Mouse (Mus musculus) liver, postnatal 0 days (tissue): ENCODE data around the gene Wipf1. TPM values are rescaled to one million over a fixed set of nuclear protein-coding genes. Genes with fewer than 3 reads are reported as not detected.

Experiments
- ATAC-seq: fragments of 200-750 bp; cut with Nextera tagmentation; 2 replicates; pipeline ENCODE4 v1.8.0; 2017; ENCODE audit warnings: mild to moderate bottlenecking, moderate library complexity
- DNase-seq: peaks from one replicate; pipeline ENCODE4 v3.0.0-alpha.2; 2016
- H3K27ac ChIP-seq: fragments of 300-500 bp; sonication (generic); 2 replicates; pipeline ENCODE4 v1.5.1; 2014; ENCODE audit warnings: antibody characterized with exemption, moderate library complexity, mild to moderate bottlenecking, low read depth
- H3K27me3 ChIP-seq: fragments of 300-500 bp; sonication (generic); 2 replicates; pipeline ENCODE4 v1.6.1; 2014; ENCODE audit warnings: low read length, control low read depth, mixed read lengths; ENCODE audit not compliant: insufficient read depth
- H3K36me3 ChIP-seq: fragments of 300-500 bp; sonication (generic); replicated peaks from 2 replicates; pipeline ENCODE4 v1.6.1; 2014; ENCODE audit warnings: mild to moderate bottlenecking, control low read depth, low read length, moderate library complexity, mixed read lengths; ENCODE audit not compliant: insufficient read depth
- H3K4me1 ChIP-seq: fragments of 300-500 bp; sonication (generic); 2 replicates; pipeline ENCODE4 v1.6.1; 2014; ENCODE audit warnings: antibody characterized with exemption, mild to moderate bottlenecking, control low read depth; ENCODE audit not compliant: insufficient read depth
- H3K4me2 ChIP-seq: fragments of 300-500 bp; sonication (generic); 2 replicates; pipeline ENCODE4 v1.6.1; 2014; ENCODE audit warnings: low read depth, mild to moderate bottlenecking, low read length, moderate library complexity, mixed read lengths
- H3K4me3 ChIP-seq: fragments of 300-500 bp; sonication (generic); 2 replicates; pipeline ENCODE4 v1.5.1; 2014; ENCODE audit warnings: low read depth, low read length
- H3K9ac ChIP-seq: fragments of 300-500 bp; sonication (generic); replicated peaks from 2 replicates; pipeline ENCODE4 v1.6.1; 2014; ENCODE audit warnings: mild to moderate bottlenecking, moderate library complexity
- H3K9me3 ChIP-seq: fragments of 300-500 bp; sonication (generic); 2 replicates; pipeline ENCODE4 v1.6.1; 2016; ENCODE audit warnings: mild to moderate bottlenecking, control low read depth, low read length, mixed read lengths
- CTCF ChIP-seq: sonication (generic); IDR thresholded peaks from 2 replicates; pipeline ENCODE4 v1.5.1; 2016; ENCODE audit warnings: antibody characterized with exemption, low read depth
- EP300 ChIP-seq: IDR thresholded peaks from 2 replicates; pipeline ENCODE4 v1.6.1; 2016; ENCODE audit warnings: antibody characterized with exemption, low read depth, mild to moderate bottlenecking
- WGBS: fragments of 180-500 bp; shearing (Covaris S2); extraction: QIAGEN DNeasy Blood & Tissue Kit; methylation state at CpG from one replicate; pipeline ENCODE4 v1.1.7; 2014; ENCODE audit not compliant: insufficient replicate concordance; 5-methylcytosine and 5-hydroxymethylcytosine counted together
- polyA plus RNA-seq: library from polyadenylated mRNA; unstranded; fragments of >200 nt; fragmentation: Nextera tagmentation; extraction: Ambion mirVana; gene quantifications from 2 replicates; pipeline ENCODE4 v1.2.1, GENCODE M21; 2015

The Wipf1 gene
- polyA plus RNA-seq, 1 experiment from 2014 or later: 4.3 TPM

GRCm38 (mm10) chr2:73550725-73551124 is 21.2 kb upstream of the Wipf1 start:
- peak; percentile 44 for DNase-seq
- Histone ChIP-seq H3K4me2 (no peak overlapping the region), H3K9ac (no peak overlapping the region), H3K27me3 (no peaks in the 10 kb centered on the region), H3K36me3 (no peaks in the 10 kb centered on the region), H3K4me3 (no peak overlapping the region), H3K4me1 (peaks cover 7% of the 10 kb centered on the region), H3K9me3 (no peaks in the 10 kb centered on the region), H3K27ac (no peak overlapping the region)
- no peak for ATAC-seq
- TF ChIP-seq CTCF (peak; percentile 68), EP300 (no peak)
- 14% methylated on average over 6 of the region's 6 CpGs for WGBS

- TF ChIP-seq EP300 (no peak), CTCF (no peak)
- H3K4me2 ChIP-seq: no peak overlapping the region
- WGBS: 40% methylated on average over 2 of the region's 2 CpGs
- H3K9ac ChIP-seq: no peak overlapping the region
- H3K4me3 ChIP-seq: no peak overlapping the region
- ATAC-seq (0 out of 2 replicates have a peak, but pooled peaks have one; percentile 21), DNase-seq (no peak)
- peak overlapping the region; percentile 57; the same call in 1 of the 2 replicates for H3K27ac ChIP-seq
- H3K36me3 ChIP-seq: no peaks in the 10 kb centered on the region
- no peaks in the 10 kb centered on the region for H3K9me3 ChIP-seq
- H3K4me1 ChIP-seq: peaks cover 3% of the 10 kb centered on the region; the same call in 1 of the 2 replicates
- no peaks in the 10 kb centered on the region for H3K27me3 ChIP-seq
These were observed 19.0 kb upstream of the Wipf1 start for GRCm38 (mm10) chr2:73548542-73548941.

DNA sequence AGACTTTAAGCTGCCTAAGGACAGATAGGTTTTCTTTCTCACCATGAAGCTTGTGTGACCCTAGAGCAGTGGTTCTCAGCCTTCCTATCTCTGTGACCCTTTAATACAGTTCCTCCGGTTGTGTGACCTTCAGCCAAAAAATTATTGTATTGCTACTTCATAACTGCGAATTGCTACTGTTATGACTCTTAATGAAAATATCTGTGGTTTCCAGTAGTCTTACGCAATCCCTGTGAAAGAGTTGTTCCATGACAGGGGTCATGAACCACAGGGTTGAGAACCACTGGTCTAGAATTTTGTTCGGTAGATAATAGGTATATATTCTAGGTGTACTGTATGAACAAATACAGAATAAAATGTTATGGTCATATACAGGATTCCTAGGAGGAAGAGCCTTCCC is 17.7 kb upstream of the Wipf1 start:
- TF ChIP-seq CTCF (no peak), EP300 (no peak)
- 61% methylated on average over 4 of the region's 4 CpGs for WGBS
- no peak overlapping the region for H3K4me2 ChIP-seq
- no peaks in the 10 kb centered on the region for H3K27me3 ChIP-seq
- ATAC-seq (no peak), DNase-seq (no peak)
- H3K9ac ChIP-seq: no peak overlapping the region
- H3K9me3 ChIP-seq: no peaks in the 10 kb centered on the region
- H3K27ac ChIP-seq: no peak overlapping the region
- H3K4me1 ChIP-seq: peaks cover 3% of the 10 kb centered on the region; the same call in 1 of the 2 replicates
- H3K4me3 ChIP-seq: no peak overlapping the region
- H3K36me3 ChIP-seq: no peaks in the 10 kb centered on the region

DNA sequence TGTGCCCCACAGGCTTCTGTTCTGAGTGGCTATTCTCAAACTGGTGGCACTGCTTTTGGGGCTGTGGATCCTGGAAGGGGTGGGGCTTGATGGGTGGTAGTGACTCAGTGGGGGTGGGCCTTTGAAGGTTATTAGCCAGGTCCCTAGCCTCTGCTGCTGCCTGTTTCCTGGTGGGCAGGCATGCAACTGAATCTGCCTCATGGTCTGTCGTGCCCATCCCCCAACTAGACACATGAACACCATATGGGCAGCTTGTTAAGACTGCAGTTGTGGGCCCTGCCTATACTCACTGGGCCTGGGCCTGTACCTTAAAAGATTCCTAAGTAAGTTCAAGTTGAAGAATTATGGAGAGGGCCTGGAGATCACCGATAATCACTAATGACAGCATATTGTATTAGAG is 16.0 kb upstream of the Wipf1 start:
- H3K9me3 ChIP-seq: no peaks in the 10 kb centered on the region
- DNase-seq (no peak), ATAC-seq (no peak)
- no peak overlapping the region for H3K4me3 ChIP-seq
- H3K27ac ChIP-seq: no peak overlapping the region
- WGBS: 71% methylated on average over 2 of the region's 2 CpGs
- no peaks in the 10 kb centered on the region for H3K36me3 ChIP-seq
- H3K27me3 ChIP-seq: no peaks in the 10 kb centered on the region
- H3K4me2 ChIP-seq: no peak overlapping the region
- no peak for TF ChIP-seq CTCF
- no peak for TF ChIP-seq EP300
- no peak overlapping the region for H3K9ac ChIP-seq
- peaks cover 7% of the 10 kb centered on the region for H3K4me1 ChIP-seq

GRCm38 (mm10) chr2:73540450-73541162 is 11.1 kb upstream of the Wipf1 start:
- DNase-seq (no peak), ATAC-seq (no peak)
- H3K4me2 ChIP-seq: peak overlapping the region; percentile 57
- no peak for TF ChIP-seq EP300
- no peak for TF ChIP-seq CTCF
- H3K4me3 ChIP-seq: peak overlapping the region; percentile 19
- H3K36me3 ChIP-seq: no peaks in the 10 kb centered on the region
- WGBS: 11% methylated on average over 16 of the region's 16 CpGs
- peaks cover 4% of the 10 kb centered on the region; the same call in 1 of the 2 replicates for H3K4me1 ChIP-seq
- no peaks in the 10 kb centered on the region for H3K27me3 ChIP-seq
- H3K9ac ChIP-seq: no peak overlapping the region
- H3K27ac ChIP-seq: no peak overlapping the region
- H3K9me3 ChIP-seq: no peaks in the 10 kb centered on the region

DNA sequence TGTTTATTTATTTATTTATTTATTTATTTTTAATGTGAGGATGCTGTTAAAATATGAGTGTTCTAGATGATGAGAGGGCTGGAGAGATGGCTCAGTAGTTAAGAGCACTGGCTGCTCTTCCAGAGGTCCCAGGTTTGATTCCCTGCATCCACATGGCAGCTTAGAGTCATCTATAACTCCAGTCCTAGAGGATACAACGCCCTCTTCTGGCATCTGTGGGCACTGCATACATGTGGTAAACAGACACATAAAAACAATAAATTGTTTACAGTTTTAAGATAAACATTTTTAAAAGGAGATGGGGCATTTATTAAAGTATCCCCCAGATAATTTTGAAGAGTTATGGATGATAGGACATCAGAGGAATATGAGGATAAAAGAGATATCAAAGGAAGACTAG is 10.2 kb upstream of the Wipf1 start:
- H3K9ac ChIP-seq: no peak overlapping the region
- peaks cover 4% of the 10 kb centered on the region; the same call in 1 of the 2 replicates for H3K4me1 ChIP-seq
- no peaks in the 10 kb centered on the region for H3K36me3 ChIP-seq
- H3K4me3 ChIP-seq: no peak overlapping the region
- TF ChIP-seq EP300: no peak
- TF ChIP-seq CTCF: peak; percentile 50
- no peaks in the 10 kb centered on the region for H3K9me3 ChIP-seq
- no peaks in the 10 kb centered on the region for H3K27me3 ChIP-seq
- H3K4me2 ChIP-seq: no peak overlapping the region
- no peak for DNase-seq
- H3K27ac ChIP-seq: no peak overlapping the region
- WGBS: 28% methylated on average over 1 of the region's 1 CpGs
- ATAC-seq: no peak
